Mouse (Mus musculus): Measurements from ENCODE around the gene Nt5dc1. TPM values are rescaled to one million over a fixed set of nuclear protein-coding genes. Genes with fewer than 3 reads are reported as not detected.
A peak's percentile ranks its signal among the peaks of the same experiment; 100 is the strongest.
"Not testable (repeated sequence)": the region's sequence is repeated elsewhere in the genome, so short reads cannot be mapped to it uniquely, and the experiment has no call there.

Nt5dc1 gene
- polyA plus RNA-seq, 1 experiment from 2014 or later = 6.8 TPM

- H3K36me3 ChIP-seq = 0 out of 2 replicates have a peak, but pooled peaks cover 3% of the 10 kb centered on the region
- peak overlapping the region; percentile 72 for H3K9ac ChIP-seq
- peak overlapping the region; percentile 83 for H3K27ac ChIP-seq (ENCODE audit: poor library complexity, severe bottlenecking)
- 16% methylated on average over 14 of the region's 14 CpGs for WGBS
- H3K4me3 ChIP-seq = peak overlapping the region; percentile 99
- ATAC-seq (ENCODE audit: insufficient number of reproducible peaks, low FRiP score) = peak; percentile 47
- no peaks in the 10 kb centered on the region for H3K9me3 ChIP-seq (replicated peaks)
- H3K27me3 ChIP-seq (replicated peaks) = 0 out of 2 replicates have a peak, but pooled peaks cover 3% of the 10 kb centered on the region
- peaks cover 13% of the 10 kb centered on the region for H3K4me1 ChIP-seq (replicated peaks)
- peak overlapping the region; percentile 94 for H3K4me2 ChIP-seq
Measured at GRCm38 (mm10) chr10:34281211-34281961, 137.0 kb downstream of the Nt5dc1 start.

GRCm38 (mm10) chr10:34280591-34281175, 137.7 kb downstream of the Nt5dc1 start:
- H3K9ac ChIP-seq = no peak overlapping the region
- no peak overlapping the region for H3K27ac ChIP-seq (ENCODE audit: poor library complexity, severe bottlenecking)
- no peaks in the 10 kb centered on the region for H3K36me3 ChIP-seq
- 0 out of 2 replicates have a peak, but pooled peaks cover 3% of the 10 kb centered on the region for H3K27me3 ChIP-seq (replicated peaks)
- 0 out of 2 replicates have a peak overlapping the region, but pooled peaks have one; percentile 17 for H3K4me3 ChIP-seq
- WGBS = 29% methylated on average over 13 of the region's 13 CpGs
- ATAC-seq (ENCODE audit: insufficient number of reproducible peaks, low FRiP score) = no peak
- H3K9me3 ChIP-seq (replicated peaks) = no peaks in the 10 kb centered on the region
- H3K4me1 ChIP-seq (replicated peaks) = peaks cover 13% of the 10 kb centered on the region
- H3K4me2 ChIP-seq = peak overlapping the region; percentile 55

GRCm38 (mm10) chr10:34271681-34272080, 146.7 kb downstream of the Nt5dc1 start:
- WGBS = 42% methylated on average over 7 of the region's 7 CpGs
- ATAC-seq (ENCODE audit: insufficient number of reproducible peaks, low FRiP score) = peak; percentile 57
- H3K27me3 ChIP-seq (replicated peaks) = no peaks in the 10 kb centered on the region
- no peaks in the 10 kb centered on the region for H3K36me3 ChIP-seq
- no peak overlapping the region for H3K9ac ChIP-seq
- H3K27ac ChIP-seq (ENCODE audit: poor library complexity, severe bottlenecking) = peak overlapping the region; percentile 48; the same call in 1 of the 2 replicates
- H3K4me3 ChIP-seq = no peak overlapping the region
- no peak overlapping the region for H3K4me2 ChIP-seq
- 0 out of 2 replicates have a peak, but pooled peaks cover 3% of the 10 kb centered on the region for H3K4me1 ChIP-seq (replicated peaks)
- H3K9me3 ChIP-seq (replicated peaks) = no peaks in the 10 kb centered on the region

- H3K4me1 ChIP-seq (replicated peaks) = 0 out of 2 replicates have a peak, but pooled peaks cover 3% of the 10 kb centered on the region
- H3K27me3 ChIP-seq (replicated peaks) = no peaks in the 10 kb centered on the region
- 63% methylated on average over 5 of the region's 5 CpGs for WGBS
- no peak overlapping the region for H3K27ac ChIP-seq (ENCODE audit: poor library complexity, severe bottlenecking)
- ATAC-seq (ENCODE audit: insufficient number of reproducible peaks, low FRiP score) = no peak
- H3K36me3 ChIP-seq = no peaks in the 10 kb centered on the region
- no peak overlapping the region for H3K4me3 ChIP-seq
- no peaks in the 10 kb centered on the region for H3K9me3 ChIP-seq (replicated peaks)
- no peak overlapping the region for H3K4me2 ChIP-seq
- no peak overlapping the region for H3K9ac ChIP-seq
Measured at GRCm38 (mm10) chr10:34267312-34268070, 150.9 kb downstream of the Nt5dc1 start.

- H3K9me3 ChIP-seq (replicated peaks) = no peaks in the 10 kb centered on the region
- no peaks in the 10 kb centered on the region for H3K36me3 ChIP-seq
- no peak overlapping the region for H3K27ac ChIP-seq (ENCODE audit: poor library complexity, severe bottlenecking)
- ATAC-seq (ENCODE audit: insufficient number of reproducible peaks, low FRiP score) = no peak
- H3K4me1 ChIP-seq (replicated peaks) = no peaks in the 10 kb centered on the region
- H3K4me3 ChIP-seq = no peak overlapping the region
- no peak overlapping the region for H3K9ac ChIP-seq
- H3K27me3 ChIP-seq (replicated peaks) = no peaks in the 10 kb centered on the region
- no peak overlapping the region for H3K4me2 ChIP-seq
- 84% methylated on average over 4 of the region's 4 CpGs for WGBS
Measured at GRCm38 (mm10) chr10:34265106-34265505, 153.2 kb downstream of the Nt5dc1 start.

- H3K9ac ChIP-seq; H3K4me2 ChIP-seq; H3K27ac ChIP-seq (ENCODE audit: poor library complexity, severe bottlenecking); H3K36me3 ChIP-seq; H3K4me3 ChIP-seq; H3K9me3 ChIP-seq (replicated peaks); ATAC-seq (ENCODE audit: insufficient number of reproducible peaks, low FRiP score); H3K4me1 ChIP-seq (replicated peaks); H3K27me3 ChIP-seq (replicated peaks): not testable (repeated sequence)
- WGBS = 86% methylated on average over 9 of the region's 9 CpGs
Measured at GRCm38 (mm10) chr10:34252833-34253232, 165.5 kb downstream of the Nt5dc1 start.

- Histone ChIP-seq H3K36me3 (no peaks in the 10 kb centered on the region), H3K9ac (no peak overlapping the region), H3K4me2 (no peak overlapping the region), H3K27me3 (replicated peaks) (no peaks in the 10 kb centered on the region), H3K27ac (ENCODE audit: poor library complexity, severe bottlenecking) (no peak overlapping the region), H3K4me1 (replicated peaks) (no peaks in the 10 kb centered on the region), H3K9me3 (replicated peaks) (no peaks in the 10 kb centered on the region), H3K4me3 (no peak overlapping the region)
- ATAC-seq (ENCODE audit: insufficient number of reproducible peaks, low FRiP score) = no peak
- 51% methylated on average over 2 of the region's 2 CpGs for WGBS
Measured at GRCm38 (mm10) chr10:34249594-34249993, 168.8 kb downstream of the Nt5dc1 start.

GRCm38 (mm10) chr10:34247757-34248156, 170.6 kb downstream of the Nt5dc1 start:
- ATAC-seq (ENCODE audit: insufficient number of reproducible peaks, low FRiP score) = no peak
- H3K27me3 ChIP-seq (replicated peaks) = no peaks in the 10 kb centered on the region
- H3K27ac ChIP-seq (ENCODE audit: poor library complexity, severe bottlenecking) = no peak overlapping the region
- H3K4me2 ChIP-seq = no peak overlapping the region
- H3K36me3 ChIP-seq = no peaks in the 10 kb centered on the region
- H3K4me3 ChIP-seq = no peak overlapping the region
- H3K9ac ChIP-seq = no peak overlapping the region
- 63% methylated on average over 3 of the region's 3 CpGs for WGBS
- no peaks in the 10 kb centered on the region for H3K4me1 ChIP-seq (replicated peaks)
- H3K9me3 ChIP-seq (replicated peaks) = no peaks in the 10 kb centered on the region

- no peak for ATAC-seq (ENCODE audit: insufficient number of reproducible peaks, low FRiP score)
Measured at GRCm38 (mm10) chr10:34246106-34246505, 172.2 kb downstream of the Nt5dc1 start.

GRCm38 (mm10) chr10:34244745-34245144, 173.6 kb downstream of the Nt5dc1 start:
- no peak overlapping the region for H3K4me2 ChIP-seq
- no peaks in the 10 kb centered on the region for H3K9me3 ChIP-seq (replicated peaks)
- H3K27me3 ChIP-seq (replicated peaks) = no peaks in the 10 kb centered on the region
- no peak overlapping the region for H3K9ac ChIP-seq
- no peak overlapping the region for H3K4me3 ChIP-seq
- no peaks in the 10 kb centered on the region for H3K36me3 ChIP-seq
- no peaks in the 10 kb centered on the region for H3K4me1 ChIP-seq (replicated peaks)
- WGBS = 77% methylated on average over 5 of the region's 5 CpGs
- ATAC-seq (ENCODE audit: insufficient number of reproducible peaks, low FRiP score) = no peak
- no peak overlapping the region for H3K27ac ChIP-seq (ENCODE audit: poor library complexity, severe bottlenecking)

More at GRCm38 (mm10) chr10:34246106-34246505, 172.2 kb downstream of the Nt5dc1 start:
- Histone ChIP-seq H3K9ac (no peak overlapping the region), H3K9me3 (replicated peaks) (no peaks in the 10 kb centered on the region), H3K27ac (ENCODE audit: poor library complexity, severe bottlenecking) (no peak overlapping the region), H3K36me3 (no peaks in the 10 kb centered on the region), H3K27me3 (replicated peaks) (no peaks in the 10 kb centered on the region), H3K4me1 (replicated peaks) (no peaks in the 10 kb centered on the region), H3K4me2 (no peak overlapping the region), H3K4me3 (no peak overlapping the region)
- 56% methylated on average over 2 of the region's 2 CpGs for WGBS

GRCm38 (mm10) chr10:34238536-34238935, 179.8 kb downstream of the Nt5dc1 start:
- 0 out of 2 replicates have a peak, but pooled peaks cover 3% of the 10 kb centered on the region for H3K4me1 ChIP-seq (replicated peaks)
- no peak overlapping the region for H3K4me2 ChIP-seq
- H3K27ac ChIP-seq (ENCODE audit: poor library complexity, severe bottlenecking) = no peak overlapping the region
- no peak overlapping the region for H3K9ac ChIP-seq
- H3K9me3 ChIP-seq (replicated peaks) = no peaks in the 10 kb centered on the region
- ATAC-seq (ENCODE audit: insufficient number of reproducible peaks, low FRiP score) = no peak
- H3K36me3 ChIP-seq = no peaks in the 10 kb centered on the region
- H3K27me3 ChIP-seq (replicated peaks) = no peaks in the 10 kb centered on the region
- H3K4me3 ChIP-seq = no peak overlapping the region
- 51% methylated on average over 4 of the region's 4 CpGs for WGBS

Data from heart, embryonic 12.5 days (tissue).